Mouse (Mus musculus): ENCODE data around the gene Tgm2. TPM values are rescaled to one million over a fixed set of nuclear protein-coding genes. Genes with fewer than 3 reads are reported as not detected.

The Tgm2 gene
- polyA plus RNA-seq, 1 experiment from 2014 or later, result 11.8 TPM

GRCm38 (mm10) chr2:158098730-158099129 lies 47.5 kb downstream of the Tgm2 start:
- no peak overlapping the region for H3K4me3 ChIP-seq
- no peaks in the 10 kb centered on the region for H3K9me3 ChIP-seq
- H3K9ac ChIP-seq, result no peak overlapping the region
- no peaks in the 10 kb centered on the region for H3K36me3 ChIP-seq
- no peak overlapping the region for H3K4me2 ChIP-seq (replicated peaks)
- 83% methylated on average over 5 of the region's 5 CpGs for WGBS
- no peaks in the 10 kb centered on the region for H3K27me3 ChIP-seq (replicated peaks)
- no peaks in the 10 kb centered on the region; the same call in 1 of the 2 replicates for H3K4me1 ChIP-seq
- ATAC-seq (ENCODE audit: low FRiP score, low read depth), result no peak
- H3K27ac ChIP-seq, result no peak overlapping the region

- H3K27ac ChIP-seq, result no peak overlapping the region
- peaks cover 7% of the 10 kb centered on the region; the same call in 1 of the 2 replicates for H3K4me1 ChIP-seq
- H3K9me3 ChIP-seq, result no peaks in the 10 kb centered on the region
- H3K4me2 ChIP-seq (replicated peaks), result no peak overlapping the region
- no peak overlapping the region for H3K4me3 ChIP-seq
- ATAC-seq (ENCODE audit: low FRiP score, low read depth), result no peak
- no peak overlapping the region for H3K9ac ChIP-seq
- H3K36me3 ChIP-seq, result no peaks in the 10 kb centered on the region
- no peaks in the 10 kb centered on the region for H3K27me3 ChIP-seq (replicated peaks)
- WGBS, result 88% methylated on average over 5 of the region's 5 CpGs
These were observed 49.2 kb downstream of the Tgm2 start for GRCm38 (mm10) chr2:158097071-158097470.

- H3K4me2 ChIP-seq (replicated peaks), result no peak overlapping the region
These were observed 51.4 kb downstream of the Tgm2 start for GRCm38 (mm10) chr2:158094846-158095245.

GRCm38 (mm10) chr2:158094300-158094699 lies 51.9 kb downstream of the Tgm2 start:
- WGBS, result 91% methylated on average over 7 of the region's 7 CpGs
- H3K4me3 ChIP-seq, result no peak overlapping the region
- peaks cover 7% of the 10 kb centered on the region; the same call in 1 of the 2 replicates for H3K4me1 ChIP-seq

More at GRCm38 (mm10) chr2:158094846-158095245, 51.4 kb downstream of the Tgm2 start:
- H3K4me3 ChIP-seq, result no peak overlapping the region
- no peaks in the 10 kb centered on the region for H3K27me3 ChIP-seq (replicated peaks)
- H3K9me3 ChIP-seq, result no peaks in the 10 kb centered on the region
- no peak for ATAC-seq (ENCODE audit: low FRiP score, low read depth)
- no peak overlapping the region for H3K9ac ChIP-seq
- no peaks in the 10 kb centered on the region for H3K36me3 ChIP-seq
- H3K4me1 ChIP-seq, result peaks cover 7% of the 10 kb centered on the region; the same call in 1 of the 2 replicates
- WGBS, result 85% methylated on average over 5 of the region's 5 CpGs
- no peak overlapping the region for H3K27ac ChIP-seq

GRCm38 (mm10) chr2:158093345-158093744 lies 52.9 kb downstream of the Tgm2 start:
- ATAC-seq (ENCODE audit: low FRiP score, low read depth), result no peak
- whole genome bisulfite sequencing, result 49% methylated on average over 5 of the region's 5 CpGs
- no peak overlapping the region for H3K27ac ChIP-seq
- no peak overlapping the region for H3K4me3 ChIP-seq
- H3K9me3 ChIP-seq, result no peaks in the 10 kb centered on the region
- H3K9ac ChIP-seq, result no peak overlapping the region
- H3K36me3 ChIP-seq, result no peaks in the 10 kb centered on the region
- H3K27me3 ChIP-seq (replicated peaks), result no peaks in the 10 kb centered on the region
- no peak overlapping the region for H3K4me2 ChIP-seq (replicated peaks)
- H3K4me1 ChIP-seq, result peaks cover 7% of the 10 kb centered on the region; the same call in 1 of the 2 replicates

More at GRCm38 (mm10) chr2:158094300-158094699, 51.9 kb downstream of the Tgm2 start:
- Histone ChIP-seq H3K4me2 (replicated peaks) (no peak overlapping the region), H3K27me3 (replicated peaks) (no peaks in the 10 kb centered on the region), H3K9me3 (no peaks in the 10 kb centered on the region), H3K9ac (no peak overlapping the region), H3K27ac (no peak overlapping the region), H3K36me3 (no peaks in the 10 kb centered on the region)
- ATAC-seq (ENCODE audit: low FRiP score, low read depth), result no peak

GRCm38 (mm10) chr2:158090096-158090495 lies 56.1 kb downstream of the Tgm2 start:
- Histone ChIP-seq H3K27ac (no peak overlapping the region), H3K4me2 (replicated peaks) (no peak overlapping the region), H3K36me3 (no peaks in the 10 kb centered on the region), H3K9me3 (no peaks in the 10 kb centered on the region), H3K4me3 (no peak overlapping the region), H3K4me1 (peaks cover 7% of the 10 kb centered on the region; the same call in 1 of the 2 replicates), H3K27me3 (replicated peaks) (no peaks in the 10 kb centered on the region), H3K9ac (no peak overlapping the region)
- 83% methylated on average over 4 of the region's 4 CpGs for WGBS
- ATAC-seq (ENCODE audit: low FRiP score, low read depth), result no peak

GRCm38 (mm10) chr2:158084486-158084885 lies 61.8 kb downstream of the Tgm2 start:
- no peak for ATAC-seq (ENCODE audit: low FRiP score, low read depth)
- no peaks in the 10 kb centered on the region for H3K27me3 ChIP-seq (replicated peaks)
- no peaks in the 10 kb centered on the region for H3K36me3 ChIP-seq
- H3K4me2 ChIP-seq (replicated peaks), result no peak overlapping the region
- no peak overlapping the region for H3K27ac ChIP-seq
- 74% methylated on average over 8 of the region's 8 CpGs for WGBS
- H3K4me3 ChIP-seq, result no peak overlapping the region
- H3K4me1 ChIP-seq, result no peaks in the 10 kb centered on the region
- H3K9ac ChIP-seq, result no peak overlapping the region
- no peaks in the 10 kb centered on the region for H3K9me3 ChIP-seq

- no peaks in the 10 kb centered on the region for H3K9me3 ChIP-seq
- no peak overlapping the region for H3K4me2 ChIP-seq (replicated peaks)
- H3K9ac ChIP-seq, result no peak overlapping the region
- no peaks in the 10 kb centered on the region for H3K27me3 ChIP-seq (replicated peaks)
- H3K4me1 ChIP-seq, result no peaks in the 10 kb centered on the region
- 90% methylated on average over 9 of the region's 9 CpGs for WGBS
- no peak overlapping the region for H3K4me3 ChIP-seq
- H3K27ac ChIP-seq, result no peak overlapping the region
- ATAC-seq (ENCODE audit: low FRiP score, low read depth), result no peak
- H3K36me3 ChIP-seq, result peaks cover 21% of the 10 kb centered on the region
These were observed 65.5 kb downstream of the Tgm2 start for GRCm38 (mm10) chr2:158080622-158081241.

- no peaks in the 10 kb centered on the region for H3K4me1 ChIP-seq
- no peak for ATAC-seq (ENCODE audit: low FRiP score, low read depth)
- H3K4me3 ChIP-seq, result no peak overlapping the region
- H3K27me3 ChIP-seq (replicated peaks), result no peaks in the 10 kb centered on the region
- H3K9ac ChIP-seq, result no peak overlapping the region
- no peak overlapping the region for H3K27ac ChIP-seq
- H3K4me2 ChIP-seq (replicated peaks), result no peak overlapping the region
- WGBS, result 72% methylated on average over 9 of the region's 9 CpGs
- H3K36me3 ChIP-seq, result peaks cover 29% of the 10 kb centered on the region
- no peaks in the 10 kb centered on the region for H3K9me3 ChIP-seq
These were observed 66.3 kb downstream of the Tgm2 start for GRCm38 (mm10) chr2:158079843-158080395.

- Histone ChIP-seq H3K27me3 (replicated peaks) (no peaks in the 10 kb centered on the region), H3K4me2 (replicated peaks) (no peak overlapping the region), H3K9me3 (no peaks in the 10 kb centered on the region), H3K36me3 (peaks cover 35% of the 10 kb centered on the region), H3K4me1 (no peaks in the 10 kb centered on the region), H3K27ac (no peak overlapping the region), H3K9ac (no peak overlapping the region), H3K4me3 (no peak overlapping the region)
- ATAC-seq (ENCODE audit: low FRiP score, low read depth), result no peak
- 82% methylated on average over 7 of the region's 7 CpGs for WGBS
These were observed 67.3 kb downstream of the Tgm2 start for GRCm38 (mm10) chr2:158078971-158079370.

- Histone ChIP-seq H3K27ac (no peak overlapping the region), H3K9ac (no peak overlapping the region), H3K4me1 (no peaks in the 10 kb centered on the region), H3K4me2 (replicated peaks) (no peak overlapping the region), H3K36me3 (peaks cover 42% of the 10 kb centered on the region), H3K4me3 (no peak overlapping the region), H3K27me3 (replicated peaks) (no peaks in the 10 kb centered on the region), H3K9me3 (no peaks in the 10 kb centered on the region)
- WGBS, result 74% methylated on average over 2 of the region's 2 CpGs
- no peak for ATAC-seq (ENCODE audit: low FRiP score, low read depth)
These were observed 68.3 kb downstream of the Tgm2 start for GRCm38 (mm10) chr2:158077981-158078380.

GRCm38 (mm10) chr2:158076690-158077089 lies 69.5 kb downstream of the Tgm2 start:
- H3K36me3 ChIP-seq, result peaks cover 55% of the 10 kb centered on the region
- no peak overlapping the region for H3K4me2 ChIP-seq (replicated peaks)
- no peak for ATAC-seq (ENCODE audit: low FRiP score, low read depth)
- no peak overlapping the region for H3K9ac ChIP-seq
- no peak overlapping the region for H3K27ac ChIP-seq
- H3K27me3 ChIP-seq (replicated peaks), result no peaks in the 10 kb centered on the region
- H3K4me1 ChIP-seq, result no peaks in the 10 kb centered on the region
- WGBS, result 91% methylated on average over 6 of the region's 6 CpGs
- no peaks in the 10 kb centered on the region for H3K9me3 ChIP-seq
- H3K4me3 ChIP-seq, result no peak overlapping the region

GRCm38 (mm10) chr2:158074835-158075234 lies 71.4 kb downstream of the Tgm2 start:
- Histone ChIP-seq H3K36me3 (peaks cover 72% of the 10 kb centered on the region), H3K9ac (no peak overlapping the region), H3K4me1 (no peaks in the 10 kb centered on the region), H3K4me3 (no peak overlapping the region), H3K9me3 (no peaks in the 10 kb centered on the region), H3K4me2 (replicated peaks) (no peak overlapping the region), H3K27ac (no peak overlapping the region), H3K27me3 (replicated peaks) (no peaks in the 10 kb centered on the region)
- 88% methylated on average over 5 of the region's 5 CpGs for WGBS
- no peak for ATAC-seq (ENCODE audit: low FRiP score, low read depth)

All from neural tube, embryonic 12.5 days (tissue).